Mouse (Mus musculus) cerebellum, adult 11-12 months (tissue): ENCODE results near the gene Rack1.
"Not testable (repeated sequence)": the region's sequence is repeated elsewhere in the genome, so short reads cannot be mapped to it uniquely, and the experiment has no call there.

ENCODE experiments used
- DNase-seq: peaks from one replicate; pipeline ENCODE4 v3.0.0; 2022

The Rack1 gene

GRCm38 (mm10) chr11:48820308-48820674, 20.2 kb downstream of the Rack1 start:
- no peak for DNase-seq

DNA sequence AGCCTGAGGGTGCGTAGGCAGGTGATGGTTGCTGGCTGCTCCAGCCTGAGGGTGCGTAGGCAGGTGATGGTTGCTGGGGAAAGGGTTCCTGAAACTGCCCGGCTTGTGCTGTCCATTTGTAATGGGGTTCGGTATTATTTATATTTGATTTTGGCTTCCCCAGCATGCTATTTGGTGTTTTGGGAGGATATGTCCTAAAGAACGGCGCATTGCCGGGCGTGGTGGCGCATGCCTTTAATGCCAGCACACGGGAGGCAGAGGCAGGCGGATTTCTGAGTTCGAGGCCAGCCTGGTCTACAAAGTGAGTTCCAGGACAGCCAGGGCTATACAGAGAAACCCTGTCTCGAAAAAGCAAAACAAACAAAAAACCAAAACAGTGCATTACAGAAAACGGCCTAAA, 21.2 kb downstream of the Rack1 start:
- not testable (repeated sequence) for DNase-seq

- DNase-seq = no peak
Observed at GRCm38 (mm10) chr11:48822768-48823512, 22.8 kb downstream of the Rack1 start.

GRCm38 (mm10) chr11:48823536-48823972, 23.4 kb downstream of the Rack1 start:
- no peak for DNase-seq

GRCm38 (mm10) chr11:48824311-48824830, 24.2 kb downstream of the Rack1 start:
- DNase-seq = no peak

DNA sequence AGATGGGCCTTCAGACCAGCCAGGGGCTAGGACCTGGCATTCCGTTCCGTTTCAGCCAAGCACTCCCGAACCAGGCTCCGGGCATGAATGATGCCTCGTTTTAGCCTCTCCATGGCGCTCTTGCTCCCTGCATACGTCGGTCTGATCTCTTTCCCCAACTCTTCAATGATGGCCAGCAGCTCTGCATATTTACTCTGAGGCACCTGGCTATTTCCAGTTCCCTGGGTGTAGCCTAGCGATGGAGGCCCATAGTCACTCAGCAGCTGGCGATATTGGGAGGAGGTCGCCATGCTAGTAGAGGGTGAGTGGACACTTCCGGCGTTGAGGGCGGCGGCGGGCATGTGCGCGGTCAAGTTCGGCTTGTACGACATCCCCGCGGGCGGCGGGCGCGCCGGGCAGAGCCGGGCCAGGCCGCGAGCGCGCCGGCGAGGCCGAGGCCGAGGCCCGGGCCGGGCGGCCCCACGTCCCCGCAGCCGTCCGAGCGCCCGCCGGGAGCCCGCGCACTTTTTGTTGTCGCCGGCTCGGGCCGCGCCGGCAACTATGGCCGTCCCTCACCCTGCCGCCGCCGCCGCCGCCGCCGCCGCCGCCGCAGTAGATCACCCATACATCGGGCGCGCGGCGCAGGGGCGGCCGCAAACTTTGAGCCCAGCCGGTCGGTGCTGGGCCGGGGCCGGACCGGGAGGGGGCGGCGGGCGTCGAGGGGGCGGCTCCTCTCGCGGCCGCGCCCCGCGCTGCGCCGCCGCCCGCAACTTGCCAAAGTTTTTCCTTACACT, 26.0 kb downstream of the Rack1 start, which contains the start of the genes Trim7 and Gm12184:
Trim7 (plus strand) TSS at position 162 of the 773 bp plus-strand sequence.
Gm12184 (minus strand) TSS at position 677 of the 773 bp plus-strand sequence.
- DNase-seq = not testable (repeated sequence)

- DNase-seq = no peak
Observed at GRCm38 (mm10) chr11:48826752-48827096, 26.6 kb downstream of the Rack1 start.

DNA sequence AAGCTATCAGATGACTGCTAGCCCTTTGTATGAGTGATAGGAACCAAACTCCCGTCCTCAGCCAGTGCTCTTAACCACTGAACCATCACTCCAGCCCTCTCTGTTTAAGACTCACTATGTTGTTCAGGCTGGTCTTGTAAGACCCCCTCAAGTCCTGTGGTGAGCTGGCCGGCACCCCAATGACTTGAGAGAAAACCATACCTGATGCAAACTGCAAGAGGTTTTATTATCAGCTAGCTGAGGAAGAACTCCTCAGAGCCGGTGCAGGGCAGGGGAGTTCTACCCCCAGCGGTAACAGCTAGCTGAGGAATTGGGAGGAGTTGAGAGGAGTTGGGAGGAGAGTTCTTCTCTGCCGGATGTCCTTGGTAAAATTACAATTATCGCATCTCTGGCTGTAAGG, 27.8 kb downstream of the Rack1 start:
- no peak for DNase-seq

GRCm38 (mm10) chr11:48830279-48830678, 30.1 kb downstream of the Rack1 start:
- no peak for DNase-seq

DNA sequence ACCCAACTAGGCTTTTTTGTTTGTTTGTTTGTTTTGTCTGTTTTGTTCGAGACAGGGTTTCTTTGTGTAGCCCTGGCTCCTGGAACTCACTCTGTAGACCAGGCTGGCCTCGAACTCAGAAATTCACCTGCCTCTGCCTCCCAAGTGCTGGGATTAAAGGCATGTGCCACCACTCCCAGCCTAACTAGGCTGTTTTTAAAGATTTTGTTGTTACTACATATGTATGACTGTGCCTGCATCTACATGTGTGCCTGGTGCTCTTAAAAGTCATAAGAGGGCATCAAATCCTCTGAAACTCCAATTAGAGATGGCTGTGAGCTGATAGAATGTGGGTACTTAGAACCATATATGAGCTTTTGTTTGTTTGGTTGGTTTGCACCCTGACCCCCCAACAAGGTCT, 31.1 kb downstream of the Rack1 start:
- no peak for DNase-seq

DNA sequence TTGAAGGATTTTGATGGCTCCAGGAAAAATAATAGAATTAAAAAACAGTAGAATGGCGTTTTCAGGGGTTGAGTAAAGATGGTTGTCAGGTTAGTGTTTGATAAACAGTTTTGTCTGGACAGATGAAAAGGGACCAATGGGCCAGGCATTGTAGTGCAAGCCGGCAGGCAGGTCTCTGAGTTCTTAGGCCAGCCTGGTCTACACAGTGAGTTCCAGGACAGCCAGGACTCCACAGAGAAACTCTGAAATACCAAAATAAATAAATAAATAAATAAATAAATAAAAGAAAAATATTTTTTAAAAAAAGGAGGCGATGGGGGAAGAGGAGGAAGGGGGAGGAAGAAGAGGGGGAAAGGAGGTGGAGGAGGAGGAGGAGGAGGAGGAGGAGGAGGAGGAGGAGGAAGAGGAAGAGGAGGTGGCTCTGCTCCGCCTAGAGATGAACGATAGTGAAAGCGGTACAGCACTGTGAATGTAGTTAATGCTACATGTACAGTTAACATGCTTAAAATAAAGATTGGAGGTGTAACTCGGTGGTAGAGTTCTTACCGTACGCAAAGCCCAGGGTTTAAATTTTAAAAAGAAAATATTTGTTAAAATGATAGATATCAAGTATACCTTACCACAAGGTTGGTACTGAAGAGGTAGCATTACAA, 33.1 kb downstream of the Rack1 start:
- DNase-seq = no peak

DNA sequence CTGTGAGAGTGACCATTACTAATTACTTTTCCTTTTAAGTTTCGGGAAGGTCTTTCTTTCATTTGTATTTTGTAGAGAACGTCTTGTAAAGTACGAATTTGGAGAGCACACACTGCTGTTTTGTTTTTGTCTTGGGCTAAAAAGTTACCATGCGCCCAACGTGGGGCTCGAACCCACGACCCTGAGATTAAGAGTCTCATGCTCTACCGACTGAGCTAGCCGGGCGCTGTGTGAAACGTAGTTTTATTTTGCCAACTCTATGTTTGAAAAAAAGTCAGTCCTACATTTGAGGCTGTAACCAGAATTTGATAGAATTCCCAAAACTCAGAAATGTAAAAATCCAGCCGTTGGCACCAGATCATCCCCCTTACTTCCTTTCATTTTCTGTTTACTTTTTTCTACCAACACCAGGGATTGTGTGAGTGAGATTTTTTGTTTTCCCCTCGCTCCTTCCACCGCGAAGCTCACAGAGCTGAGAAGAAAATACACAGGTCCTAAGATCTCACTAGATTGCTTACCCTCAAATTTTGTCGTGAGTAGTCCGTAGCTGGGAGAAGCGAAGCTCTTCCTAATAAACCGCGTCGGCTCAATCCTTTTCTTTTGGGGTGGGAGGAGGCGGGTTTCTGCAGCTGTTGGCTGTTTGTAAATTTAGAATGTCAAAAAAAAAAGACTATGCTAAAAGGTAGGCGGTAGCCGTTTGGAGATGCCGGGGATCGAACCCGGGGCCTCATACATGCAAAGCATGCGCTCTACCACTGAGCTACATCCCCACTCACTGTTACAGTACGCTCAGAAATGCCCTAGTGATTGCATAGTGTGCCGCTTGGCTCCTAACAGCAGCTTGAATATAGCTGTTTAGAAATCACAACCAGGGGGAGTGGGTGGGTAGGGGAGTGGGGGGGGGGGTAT, 33.9 kb downstream of the Rack1 start:
- DNase-seq = peak; percentile 88

- no peak for DNase-seq
Observed at GRCm38 (mm10) chr11:48835923-48836322, 35.8 kb downstream of the Rack1 start.

- DNase-seq = no peak
Observed at GRCm38 (mm10) chr11:48836990-48837309, 36.8 kb downstream of the Rack1 start.

GRCm38 (mm10) chr11:48837310-48838180, 37.4 kb downstream of the Rack1 start:
- DNase-seq = peak; percentile 79

GRCm38 (mm10) chr11:48838181-48838797, 38.2 kb downstream of the Rack1 start:
- DNase-seq = no peak

- DNase-seq = no peak
Observed at GRCm38 (mm10) chr11:48838879-48839680, 38.9 kb downstream of the Rack1 start.

GRCm38 (mm10) chr11:48840805-48841204, 40.7 kb downstream of the Rack1 start:
- DNase-seq = no peak

DNA sequence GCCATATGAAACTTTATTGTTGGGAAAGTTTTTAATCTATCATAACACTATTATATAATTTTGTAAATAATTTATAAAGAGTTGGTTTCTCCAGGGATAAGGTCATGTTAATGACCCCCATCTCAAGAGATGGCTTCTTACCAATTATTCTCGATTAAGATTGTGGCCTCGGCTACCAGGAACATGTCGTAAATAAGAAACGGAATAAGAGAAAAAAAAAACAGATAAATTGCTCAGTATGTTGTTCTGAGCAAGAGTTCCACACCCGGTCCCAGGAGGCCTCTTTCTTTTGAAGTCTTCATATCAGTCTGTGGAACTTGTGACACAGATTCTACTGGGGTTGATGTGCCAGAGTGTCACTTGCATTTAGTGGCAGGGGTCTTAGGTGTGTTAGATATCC, 41.1 kb downstream of the Rack1 start:
- no peak for DNase-seq

DNA sequence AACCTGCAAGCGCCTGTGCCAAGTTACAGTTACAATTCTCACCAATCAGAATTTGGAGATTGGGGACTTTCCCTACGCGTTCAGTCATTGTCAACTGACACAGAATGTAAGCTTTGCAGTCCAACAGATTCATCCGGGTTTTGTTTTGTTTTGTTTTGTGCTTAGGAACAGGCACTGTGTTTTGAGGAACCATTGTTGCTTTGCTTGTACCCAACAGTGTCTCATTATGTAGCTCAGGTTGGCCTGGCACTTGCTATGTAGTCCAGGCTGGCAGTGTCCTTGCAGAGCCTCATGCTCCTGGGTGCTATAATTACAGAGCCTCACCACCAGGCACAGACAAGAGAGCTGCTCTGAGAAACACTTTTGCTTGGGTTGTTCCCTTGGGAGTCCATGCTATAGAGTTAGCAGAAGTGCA, 42.3 kb downstream of the Rack1 start:
- no peak for DNase-seq
